Mouse (Mus musculus) liver, postnatal 0 days (tissue): ENCODE results near the gene Rps11. TPM values are rescaled to one million over a fixed set of nuclear protein-coding genes. Genes with fewer than 3 reads are reported as not detected.

Source experiments
- ATAC-seq: fragments of 200-750 bp; cut with Nextera tagmentation; 2 replicates; pipeline ENCODE4 v1.8.0; 2017; ENCODE audit warnings: mild to moderate bottlenecking, moderate library complexity
- DNase-seq: peaks from one replicate; pipeline ENCODE4 v3.0.0-alpha.2; 2016
- H3K27ac ChIP-seq: fragments of 300-500 bp; sonication (generic); 2 replicates; pipeline ENCODE4 v1.5.1; 2014; ENCODE audit warnings: antibody characterized with exemption, moderate library complexity, mild to moderate bottlenecking, low read depth
- H3K27me3 ChIP-seq: fragments of 300-500 bp; sonication (generic); 2 replicates; pipeline ENCODE4 v1.6.1; 2014; ENCODE audit warnings: low read length, control low read depth, mixed read lengths; ENCODE audit not compliant: insufficient read depth
- H3K36me3 ChIP-seq: fragments of 300-500 bp; sonication (generic); replicated peaks from 2 replicates; pipeline ENCODE4 v1.6.1; 2014; ENCODE audit warnings: mild to moderate bottlenecking, control low read depth, low read length, moderate library complexity, mixed read lengths; ENCODE audit not compliant: insufficient read depth
- H3K4me1 ChIP-seq: fragments of 300-500 bp; sonication (generic); 2 replicates; pipeline ENCODE4 v1.6.1; 2014; ENCODE audit warnings: antibody characterized with exemption, mild to moderate bottlenecking, control low read depth; ENCODE audit not compliant: insufficient read depth
- H3K4me2 ChIP-seq: fragments of 300-500 bp; sonication (generic); 2 replicates; pipeline ENCODE4 v1.6.1; 2014; ENCODE audit warnings: low read depth, mild to moderate bottlenecking, low read length, moderate library complexity, mixed read lengths
- H3K4me3 ChIP-seq: fragments of 300-500 bp; sonication (generic); 2 replicates; pipeline ENCODE4 v1.5.1; 2014; ENCODE audit warnings: low read depth, low read length
- H3K9ac ChIP-seq: fragments of 300-500 bp; sonication (generic); replicated peaks from 2 replicates; pipeline ENCODE4 v1.6.1; 2014; ENCODE audit warnings: mild to moderate bottlenecking, moderate library complexity
- H3K9me3 ChIP-seq: fragments of 300-500 bp; sonication (generic); 2 replicates; pipeline ENCODE4 v1.6.1; 2016; ENCODE audit warnings: mild to moderate bottlenecking, control low read depth, low read length, mixed read lengths
- CTCF ChIP-seq: sonication (generic); IDR thresholded peaks from 2 replicates; pipeline ENCODE4 v1.5.1; 2016; ENCODE audit warnings: antibody characterized with exemption, low read depth
- EP300 ChIP-seq: IDR thresholded peaks from 2 replicates; pipeline ENCODE4 v1.6.1; 2016; ENCODE audit warnings: antibody characterized with exemption, low read depth, mild to moderate bottlenecking
- WGBS: fragments of 180-500 bp; shearing (Covaris S2); extraction: QIAGEN DNeasy Blood & Tissue Kit; methylation state at CpG from one replicate; pipeline ENCODE4 v1.1.7; 2014; ENCODE audit not compliant: insufficient replicate concordance; 5-methylcytosine and 5-hydroxymethylcytosine counted together
- polyA plus RNA-seq: library from polyadenylated mRNA; unstranded; fragments of >200 nt; fragmentation: Nextera tagmentation; extraction: Ambion mirVana; gene quantifications from 2 replicates; pipeline ENCODE4 v1.2.1, GENCODE M21; 2015

The Rps11 gene
- polyA plus RNA-seq, 1 experiment from 2014 or later: 696 TPM

GRCm38 (mm10) chr7:45095367-45095766, 28.9 kb downstream of the Rps11 start:
- no peaks in the 10 kb centered on the region for H3K9me3 ChIP-seq
- ATAC-seq: 0 out of 2 replicates have a peak, but pooled peaks have one; percentile 9
- H3K4me3 ChIP-seq: no peak overlapping the region
- H3K4me2 ChIP-seq: no peak overlapping the region
- H3K27ac ChIP-seq: no peak overlapping the region
- no peaks in the 10 kb centered on the region for H3K27me3 ChIP-seq
- no peak for DNase-seq
- TF ChIP-seq CTCF: no peak
- no peak for TF ChIP-seq EP300
- H3K9ac ChIP-seq: no peak overlapping the region
- WGBS: 76% methylated on average over 3 of the region's 6 CpGs
- H3K36me3 ChIP-seq: no peaks in the 10 kb centered on the region; the same call in 1 of the 2 replicates
- peaks cover 12% of the 10 kb centered on the region; the same call in 1 of the 2 replicates for H3K4me1 ChIP-seq

DNA sequence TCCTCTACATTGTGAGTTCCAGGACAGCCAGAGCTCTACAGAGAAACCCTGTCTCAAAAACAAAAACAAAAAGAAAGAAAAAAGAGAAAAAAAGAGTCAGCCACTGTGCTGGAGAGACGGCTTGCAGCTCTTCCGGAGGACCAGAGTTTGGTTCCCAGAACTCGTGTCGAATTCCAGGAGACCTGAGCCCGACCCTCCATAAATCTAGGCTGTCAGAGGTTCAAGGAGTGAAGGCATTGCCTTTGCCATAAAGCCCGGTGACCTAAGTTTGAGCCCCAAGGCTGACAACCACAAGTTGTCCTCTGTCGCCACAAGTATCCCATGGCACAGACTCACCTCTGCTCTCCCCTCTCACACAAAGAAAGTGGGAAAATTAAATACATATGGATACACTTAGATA, 30.1 kb downstream of the Rps11 start:
- Histone ChIP-seq H3K4me3 (no peak overlapping the region), H3K4me2 (no peak overlapping the region), H3K27me3 (no peaks in the 10 kb centered on the region), H3K4me1 (peaks cover 12% of the 10 kb centered on the region; the same call in 1 of the 2 replicates), H3K36me3 (no peaks in the 10 kb centered on the region; the same call in 1 of the 2 replicates), H3K9ac (no peak overlapping the region), H3K9me3 (no peaks in the 10 kb centered on the region), H3K27ac (no peak overlapping the region)
- ATAC-seq (no peak), DNase-seq (no peak)
- WGBS: 60% methylated on average over 7 of the region's 7 CpGs
- TF ChIP-seq CTCF (no peak), EP300 (no peak)

DNA sequence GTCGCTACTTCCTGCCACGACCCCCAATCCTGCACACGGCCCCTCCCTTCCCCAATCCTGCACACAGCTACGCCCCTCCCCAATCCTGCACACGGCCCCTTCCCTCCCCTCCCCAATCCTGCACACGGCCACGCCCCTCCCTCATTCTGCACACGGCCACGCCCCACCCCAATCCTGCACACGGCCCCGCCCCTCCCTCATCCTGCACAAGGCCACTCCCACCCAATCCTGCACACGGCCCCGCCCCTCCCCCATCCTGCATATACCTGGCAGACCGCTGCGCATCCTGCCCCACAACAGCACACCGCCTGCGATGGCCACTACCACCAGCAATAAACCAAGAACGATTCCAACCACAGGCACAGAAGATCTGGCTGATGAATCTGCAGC, 30.7 kb downstream of the Rps11 start:
- Histone ChIP-seq H3K4me2 (no peak overlapping the region), H3K36me3 (no peaks in the 10 kb centered on the region; the same call in 1 of the 2 replicates), H3K4me3 (no peak overlapping the region), H3K27me3 (no peaks in the 10 kb centered on the region), H3K4me1 (peaks cover 12% of the 10 kb centered on the region; the same call in 1 of the 2 replicates), H3K9ac (no peak overlapping the region), H3K9me3 (no peaks in the 10 kb centered on the region), H3K27ac (no peak overlapping the region)
- no peak for DNase-seq
- ATAC-seq: peak; percentile 7; the same call in 1 of the 2 replicates
- TF ChIP-seq EP300 (no peak), CTCF (no peak)
- 40% methylated on average over 18 of the region's 18 CpGs for WGBS

DNA sequence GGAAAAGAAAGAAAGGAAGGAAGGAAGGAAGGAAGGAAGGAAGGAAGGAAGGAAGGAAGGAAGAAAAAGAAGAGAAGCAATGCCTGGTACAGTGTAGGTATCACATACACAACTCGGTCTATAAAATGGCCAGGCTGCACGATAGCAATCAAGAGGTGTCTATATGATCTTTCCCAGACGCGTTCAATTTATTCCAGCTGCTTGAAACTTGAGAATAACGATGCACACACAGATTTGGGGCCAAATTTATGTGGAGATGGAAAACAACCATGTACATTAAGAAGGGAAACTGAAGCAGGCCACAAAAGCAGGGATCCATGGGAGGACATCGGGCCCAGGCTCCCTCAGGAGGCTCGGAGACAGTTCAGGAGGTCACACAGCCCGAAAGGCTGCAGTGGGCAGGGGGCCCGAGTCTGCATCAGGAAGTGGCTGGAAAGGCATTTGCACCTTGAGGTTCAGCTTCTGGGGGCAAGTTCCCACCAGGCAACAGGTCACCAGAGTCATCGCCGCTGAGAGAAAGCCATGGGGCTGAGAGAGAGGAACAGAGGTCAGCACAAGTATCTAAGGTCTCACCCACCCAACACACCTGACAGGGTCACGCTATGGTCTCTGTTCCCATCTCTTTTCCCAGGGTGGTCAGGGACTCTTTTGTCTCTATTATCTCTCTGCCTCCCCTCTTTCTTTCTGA, 31.3 kb downstream of the Rps11 start:
- H3K27ac ChIP-seq: no peak overlapping the region

DNA sequence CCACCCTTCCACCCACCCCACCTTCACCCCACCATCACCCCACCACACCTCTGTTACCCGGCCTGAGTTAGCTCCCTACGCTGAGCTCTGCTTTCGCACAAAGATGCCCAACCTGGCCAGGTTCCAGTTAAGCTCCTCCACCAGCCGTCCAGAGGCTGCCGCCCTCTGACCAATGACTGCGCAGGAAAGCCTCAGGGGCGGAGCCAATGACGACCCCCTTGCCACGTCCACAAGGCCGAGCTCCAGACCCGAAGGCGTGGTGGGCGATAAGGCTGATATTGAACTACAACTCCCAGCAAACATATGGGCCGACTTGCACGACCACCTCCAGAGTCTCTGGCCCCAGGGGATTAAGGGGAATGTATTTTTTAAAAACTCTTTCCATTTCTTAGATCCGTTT, 32.2 kb downstream of the Rps11 start, which contains the start of gene Rcn3:
TSS of gene Rcn3 (minus strand) at position 174 of the 400 bp plus-strand sequence.
- Histone ChIP-seq H3K4me2 (peak within 1 kb of the TSS; percentile 67), H3K36me3 (no peaks in the 10 kb centered on the region; the same call in 1 of the 2 replicates), H3K4me1 (peaks cover 12% of the 10 kb centered on the region; the same call in 1 of the 2 replicates), H3K9ac (peak within 1 kb of the TSS; percentile 43), H3K27ac (peak within 1 kb of the TSS; percentile 2; the same call in 1 of the 2 replicates), H3K27me3 (no peaks in the 10 kb centered on the region), H3K9me3 (no peaks in the 10 kb centered on the region), H3K4me3 (peak within 1 kb of the TSS; percentile 31)
- peak; percentile 74 for DNase-seq
- peak; percentile 63 for ATAC-seq
- WGBS: under 1% methylated on average over 16 of the region's 16 CpGs
- TF ChIP-seq CTCF: no peak
- TF ChIP-seq EP300: no peak

More for the DNA sequence above, 31.3 kb downstream of the Rps11 start:
- no peak overlapping the region for H3K4me2 ChIP-seq
- no peaks in the 10 kb centered on the region; the same call in 1 of the 2 replicates for H3K36me3 ChIP-seq
- H3K27me3 ChIP-seq: no peaks in the 10 kb centered on the region
- no peaks in the 10 kb centered on the region for H3K9me3 ChIP-seq
- H3K4me1 ChIP-seq: peaks cover 12% of the 10 kb centered on the region; the same call in 1 of the 2 replicates
- WGBS: 56% methylated on average over 12 of the region's 12 CpGs
- H3K9ac ChIP-seq: no peak overlapping the region
- TF ChIP-seq EP300: no peak
- no peak for TF ChIP-seq CTCF
- DNase-seq (no peak), ATAC-seq (no peak)
- no peak overlapping the region for H3K4me3 ChIP-seq
